In the genomic region with DNA sequence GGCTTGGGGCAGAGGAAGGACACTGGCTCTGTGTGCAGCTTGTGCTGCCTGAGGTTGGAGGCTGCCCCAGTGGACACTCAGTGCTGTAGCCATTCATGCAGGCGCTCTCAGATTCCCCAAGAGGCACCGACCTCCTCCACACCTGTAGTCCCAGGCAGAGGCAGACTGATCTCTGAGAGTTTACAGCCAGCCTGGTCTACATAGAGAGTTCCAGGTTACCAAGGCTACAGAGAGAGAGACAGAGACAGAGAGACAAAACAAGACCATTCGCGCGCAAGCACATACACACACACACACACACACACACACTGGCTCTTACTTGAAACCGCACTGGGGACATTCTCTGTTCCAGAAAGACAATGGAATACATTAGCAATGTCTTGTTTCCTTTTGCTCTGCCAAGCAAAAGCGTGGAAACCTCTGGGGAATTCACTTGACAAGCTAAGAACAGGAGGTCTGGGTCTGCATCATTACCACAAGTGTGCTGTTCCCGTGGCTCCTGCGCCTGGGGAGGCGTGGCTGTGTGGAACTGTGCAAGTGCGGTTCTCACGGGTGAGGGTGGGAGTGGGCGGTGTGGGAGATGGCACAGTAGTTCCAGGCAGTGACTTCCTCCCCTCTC, we compare ENCODE assay signal across 8 mouse cellular contexts. TPM values are rescaled to one million over a fixed set of nuclear protein-coding genes. Genes with fewer than 3 reads are reported as not detected.
DNase-seq lines count a peak whose midpoint lies in the region; ATAC-seq and TF ChIP-seq lines count a peak whose summit lies in the region.

No protein-coding gene starts in this region.

- 32% methylated on average over 13 of the region's 13 CpGs for WGBS in neural tube, embryonic 15.5 days
- 22% methylated on average over 13 of the region's 13 CpGs for WGBS in cerebellum, adult 2 months

- H3K36me3 ChIP-seq in neural tube, embryonic 15.5 days, result no peaks in the 10 kb centered on the region

- H3K9ac ChIP-seq in neural tube, embryonic 15.5 days (replicated peaks), result no peak overlapping the region

- H3K9me3 ChIP-seq in neural tube, embryonic 15.5 days (replicated peaks), result no peaks in the 10 kb centered on the region

- peak overlapping the region; percentile 66 for H3K27ac ChIP-seq in neural tube, embryonic 15.5 days (replicated peaks)
- H3K27ac ChIP-seq in cerebellum, adult 2 months (ENCODE audit: insufficient read depth, low read length), result no peak overlapping the region

- DNase-seq in right cerebral cortex, adult 18-20 months, result peak; percentile 20
- DNase-seq in right cerebral cortex, postnatal 4 days, result no peak
- DNase-seq in kidney, postnatal 14 days, result peak; percentile 73
- no peak for DNase-seq in spleen, postnatal 36 days (ENCODE audit: low spot score in 2 of 2)
- no peak for DNase-seq in cerebellum, adult 2 months
- DNase-seq in gastrocnemius, adult 8-10 months (ENCODE audit: low spot score in 2 of 2), result no peak

- peaks cover 19% of the 10 kb centered on the region for H3K4me1 ChIP-seq in neural tube, embryonic 15.5 days
- no peaks in the 10 kb centered on the region for H3K4me1 ChIP-seq in cerebellum, adult 2 months (ENCODE audit: control insufficient read depth, insufficient read depth, low read length)

- ATAC-seq in granulocyte monocyte progenitor cell, adult 5-6 weeks (replicated peaks; ENCODE audit: poor library complexity, severe bottlenecking), result peak; percentile 26
- peak; percentile 72 for ATAC-seq in neural tube, embryonic 15.5 days (ENCODE audit: low FRiP score)

- H3K4me3 ChIP-seq in neural tube, embryonic 15.5 days (replicated peaks), result 0 out of 2 replicates have a peak overlapping the region, but pooled peaks have one; percentile 6
- H3K4me3 ChIP-seq in cerebellum, adult 2 months (replicated peaks; ENCODE audit: insufficient read depth, low read depth, low read length), result no peak overlapping the region

- 0 out of 2 replicates have a peak, but pooled peaks cover 6% of the 10 kb centered on the region for H3K27me3 ChIP-seq in neural tube, embryonic 15.5 days (replicated peaks)
- H3K27me3 ChIP-seq in cerebellum, adult 2 months (ENCODE audit: control insufficient read depth, insufficient read depth, low read length), result no peaks in the 10 kb centered on the region; the same call in 1 of the 2 replicates

- H3K4me2 ChIP-seq in neural tube, embryonic 15.5 days, result peak overlapping the region; percentile 40

- TF ChIP-seq CTCF in cerebellum, adult 2 months (IDR thresholded peaks at IDR 0.05; ENCODE audit: borderline replicate concordance, insufficient read depth, low read depth, low read length), result no peak

- no peak for TF ChIP-seq POLR2A in cerebellum, adult 2 months (IDR thresholded peaks at IDR 0.05; ENCODE audit: borderline replicate concordance, insufficient read depth, low read length)

RNA-seq across cellular contexts. Expression of a gene that starts 5.2 kb away (rescaled TPM):
- total RNA-seq in granulocyte monocyte progenitor cell, adult 5-6 weeks (2014; fragmentation: Nextera tagmentation), result 48.6 and 66.5 TPM in 2 replicates
- 28.0 and 39.1 TPM in 2 replicates for total RNA-seq in granulocyte monocyte progenitor cell, adult 5-6 weeks (2017)
- 30.9 and 42.9 TPM in 2 replicates for polyA plus RNA-seq in neural tube, embryonic 15.5 days (2015; fragmentation: Nextera tagmentation; extraction: Ambion mirVana)
- polyA plus RNA-seq in cerebellum, adult 2 months (2012; rRNA removed), result 16.5 and 19.2 TPM in 2 replicates
- 10 to 100 TPM; 19.2 to 30.2 (median 25.4) TPM for total RNA-seq in gastrocnemius, adult 8-10 months (2022)

RNA-seq across cellular contexts. Expression of a gene that starts 38.5 kb away (rescaled TPM):
- total RNA-seq in granulocyte monocyte progenitor cell, adult 5-6 weeks (2014; fragmentation: Nextera tagmentation), result 26.9 and 35.9 TPM in 2 replicates
- 50.0 and 88.6 TPM in 2 replicates for total RNA-seq in granulocyte monocyte progenitor cell, adult 5-6 weeks (2017)
- 77.4 and 81.1 TPM in 2 replicates for polyA plus RNA-seq in neural tube, embryonic 15.5 days (2015; fragmentation: Nextera tagmentation; extraction: Ambion mirVana)
- 109 and 114 TPM in 2 replicates for polyA plus RNA-seq in cerebellum, adult 2 months (2012; rRNA removed)
- 10 to 100 TPM; 32.9 to 48.0 (median 41.8) TPM for total RNA-seq in gastrocnemius, adult 8-10 months (2022)

RNA-seq across cellular contexts. Expression of a gene that starts 51.0 kb away (rescaled TPM):
- 60.7 and 62.4 TPM in 2 replicates for total RNA-seq in granulocyte monocyte progenitor cell, adult 5-6 weeks (2014; fragmentation: Nextera tagmentation)
- total RNA-seq in granulocyte monocyte progenitor cell, adult 5-6 weeks (2017), result 45.3 and 52.8 TPM in 2 replicates
- 1.7 and 2.5 TPM in 2 replicates for polyA plus RNA-seq in neural tube, embryonic 15.5 days (2015; fragmentation: Nextera tagmentation; extraction: Ambion mirVana)
- polyA plus RNA-seq in cerebellum, adult 2 months (2012; rRNA removed), result 0.67 and 0.80 TPM in 2 replicates
- under 1 TPM; 0.12 to 0.43 (median 0.28) TPM for total RNA-seq in gastrocnemius, adult 8-10 months (2022)

Comparison
In these comparisons a context has a peak if more than half of its experiments do, and no peak if none do; other contexts are left out.
1. DNase-seq: peak in right cerebral cortex, adult 18-20 months (single experiment) and kidney, postnatal 14 days (single experiment); none in right cerebral cortex, postnatal 4 days (single experiment), spleen, postnatal 36 days (0 of 2), cerebellum, adult 2 months (0 of 2) and gastrocnemius, adult 8-10 months (0 of 2).
2. RNA of a gene that starts 51.0 kb away (total RNA-seq): 45.3 to 62.4 TPM in granulocyte monocyte progenitor cell, adult 5-6 weeks; 0.12 to 0.43 TPM in gastrocnemius, adult 8-10 months; every median in the first group is over 10 times any median in the second.